In the genomic region with DNA sequence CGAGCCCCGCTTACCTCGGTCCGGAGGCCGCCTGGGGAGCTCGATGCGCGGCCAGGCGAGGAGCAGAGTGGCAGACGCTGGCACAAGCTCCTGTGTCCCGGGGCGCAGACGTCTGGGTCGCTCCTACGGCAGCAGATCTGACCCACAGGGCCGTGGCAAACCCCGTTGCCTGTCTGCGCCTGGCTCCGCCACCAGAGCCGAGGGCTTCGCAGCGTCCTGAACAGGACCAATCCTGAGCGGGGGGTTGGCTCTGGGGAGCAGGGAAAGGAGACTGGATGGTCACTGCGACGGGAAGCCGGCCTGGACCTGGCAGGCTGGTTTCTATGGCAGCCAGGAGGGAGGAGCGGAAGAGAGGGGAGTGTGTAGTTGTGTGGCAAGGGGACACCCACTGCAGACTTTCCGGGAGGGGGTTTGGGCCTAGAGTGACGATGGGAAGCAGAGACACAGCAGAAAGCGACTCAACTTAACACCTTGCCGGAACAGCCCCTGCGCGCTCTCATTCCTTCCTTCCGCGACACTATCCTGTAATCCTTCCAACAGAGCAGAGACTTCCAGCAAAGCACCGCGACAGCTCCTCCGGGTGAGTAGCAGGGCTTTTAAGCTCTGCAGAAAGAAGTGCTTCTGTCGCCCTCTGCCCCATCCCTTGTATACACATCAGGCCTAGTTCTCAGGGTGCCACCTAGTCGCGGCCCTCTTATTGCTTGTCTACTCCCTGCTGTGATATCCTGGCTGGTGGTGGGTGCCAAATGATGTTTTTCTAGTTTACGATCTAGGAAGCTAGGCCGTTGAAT, we compare ENCODE assay signal across 7 mouse cellular contexts. TPM values are rescaled to one million over a fixed set of nuclear protein-coding genes. Genes with fewer than 3 reads are reported as not detected.
DNase-seq lines count a peak whose midpoint lies in the region; ATAC-seq and TF ChIP-seq lines count a peak whose summit lies in the region.

Gene Nim1k (minus strand): TSS at position 202 of the 791 bp plus-strand sequence.

- H3K36me3 ChIP-seq in heart, embryonic 11.5 days (ENCODE audit: control insufficient read depth, insufficient read depth, low read length) = no peaks in the 10 kb centered on the region
- H3K36me3 ChIP-seq in kidney, embryonic 14.5 days (ENCODE audit: control insufficient read depth, insufficient read depth, low read length) = 0 out of 2 replicates have a peak, but pooled peaks cover under 1% of the 10 kb centered on the region
- peaks cover under 1% of the 10 kb centered on the region; the same call in 1 of the 2 replicates for H3K36me3 ChIP-seq in midbrain, postnatal 0 days (ENCODE audit: insufficient read depth, low read length)

- peak; percentile 91 for ATAC-seq in heart, embryonic 11.5 days (replicated peaks; ENCODE audit: insufficient number of reproducible peaks, low FRiP score, low TSS enrichment)
- ATAC-seq in kidney, embryonic 14.5 days (ENCODE audit: low FRiP score, low TSS enrichment) = peak; percentile 98
- ATAC-seq in midbrain, postnatal 0 days (ENCODE audit: low FRiP score) = peak; percentile 95

- H3K9ac ChIP-seq in heart, embryonic 11.5 days (ENCODE audit: low read depth, low read length) = peak within 1 kb of the TSS; percentile 52
- peak within 1 kb of the TSS; percentile 65 for H3K9ac ChIP-seq in kidney, embryonic 14.5 days (ENCODE audit: low read depth, low read length)
- peak within 1 kb of the TSS; percentile 87 for H3K9ac ChIP-seq in midbrain, postnatal 0 days (replicated peaks; ENCODE audit: low read length, poor library complexity, severe bottlenecking)

- H3K27ac ChIP-seq in bone marrow macrophage, adult 2 months (ENCODE audit: insufficient read depth, low read depth, low read length) = no peak within 1 kb of the TSS
- H3K27ac ChIP-seq in embryonic fibroblast, embryonic 13.5 days (ENCODE audit: insufficient read depth, low read length) = no peak within 1 kb of the TSS
- H3K27ac ChIP-seq in heart, embryonic 11.5 days (ENCODE audit: low read depth, low read length) = peak within 1 kb of the TSS; percentile 15; the same call in 1 of the 2 replicates
- peak within 1 kb of the TSS; percentile 20; the same call in 1 of the 2 replicates for H3K27ac ChIP-seq in kidney, embryonic 14.5 days (ENCODE audit: low read depth, low read length)
- H3K27ac ChIP-seq in midbrain, postnatal 0 days (ENCODE audit: low read depth, low read length) = peak within 1 kb of the TSS; percentile 86

- DNase-seq in liver = peak; percentile 62
- peak; percentile 95 for DNase-seq in midbrain, postnatal 0 days (ENCODE audit: low spot score)
- peak; percentile 22 to 28 for DNase-seq in spleen, postnatal 36 days (ENCODE audit: low spot score in 2 of 2)

- H3K27me3 ChIP-seq in heart, embryonic 11.5 days (ENCODE audit: control insufficient read depth, insufficient read depth, low read length) = no peaks in the 10 kb centered on the region
- H3K27me3 ChIP-seq in kidney, embryonic 14.5 days (ENCODE audit: control insufficient read depth, insufficient read depth, low read length) = no peaks in the 10 kb centered on the region
- H3K27me3 ChIP-seq in midbrain, postnatal 0 days (ENCODE audit: insufficient read depth, low read length) = no peaks in the 10 kb centered on the region

- H3K9me3 ChIP-seq in heart, embryonic 11.5 days (replicated peaks; ENCODE audit: control insufficient read depth, low read length) = no peaks in the 10 kb centered on the region
- no peaks in the 10 kb centered on the region for H3K9me3 ChIP-seq in kidney, embryonic 14.5 days (ENCODE audit: control insufficient read depth, low read length)
- no peaks in the 10 kb centered on the region for H3K9me3 ChIP-seq in midbrain, postnatal 0 days (ENCODE audit: low read length)

- no peak for TF ChIP-seq CTCF in bone marrow macrophage, adult 2 months (IDR thresholded peaks at IDR 0.05; ENCODE audit: low read depth, low read length)
- TF ChIP-seq CTCF in embryonic fibroblast, embryonic 13.5 days (IDR thresholded peaks at IDR 0.05; ENCODE audit: borderline replicate concordance, insufficient read depth, low read length) = no peak
- peak; percentile 12; the same call in 1 of the 2 replicates for TF ChIP-seq CTCF in midbrain, postnatal 0 days (IDR thresholded peaks at IDR 0.05)

- whole genome bisulfite sequencing in heart, embryonic 11.5 days (ENCODE audit: insufficient replicate concordance) = 2% methylated on average over 43 of the region's 43 CpGs
- WGBS in kidney, embryonic 14.5 days = under 1% methylated on average over 43 of the region's 43 CpGs
- 1% methylated on average over 42 of the region's 43 CpGs for WGBS in midbrain, postnatal 0 days

- H3K4me2 ChIP-seq in heart, embryonic 11.5 days = peak within 1 kb of the TSS; percentile 73
- H3K4me2 ChIP-seq in kidney, embryonic 14.5 days (replicated peaks; ENCODE audit: low read depth, low read length) = peak within 1 kb of the TSS; percentile 95
- peak within 1 kb of the TSS; percentile 89 for H3K4me2 ChIP-seq in midbrain, postnatal 0 days (ENCODE audit: low read depth, low read length, poor library complexity, severe bottlenecking)

- TF ChIP-seq POLR2A in bone marrow macrophage, adult 2 months (IDR thresholded peaks at IDR 0.05; ENCODE audit: borderline replicate concordance, low read depth, low read length) = no peak
- TF ChIP-seq POLR2A in embryonic fibroblast, embryonic 13.5 days (IDR thresholded peaks at IDR 0.05; ENCODE audit: low read depth, low read length) = peak; percentile 80

- peaks cover 17% of the 10 kb centered on the region for H3K4me1 ChIP-seq in bone marrow macrophage, adult 2 months (ENCODE audit: control insufficient read depth, insufficient read depth, low read length)
- H3K4me1 ChIP-seq in embryonic fibroblast, embryonic 13.5 days (ENCODE audit: control insufficient read depth, insufficient read depth, low read length) = no peaks in the 10 kb centered on the region
- peaks cover 3% of the 10 kb centered on the region; the same call in 1 of the 2 replicates for H3K4me1 ChIP-seq in heart, embryonic 11.5 days (ENCODE audit: control insufficient read depth, insufficient read depth, low read length)
- H3K4me1 ChIP-seq in kidney, embryonic 14.5 days (ENCODE audit: control insufficient read depth, insufficient read depth, low read length) = peaks cover 7% of the 10 kb centered on the region; the same call in 1 of the 2 replicates
- H3K4me1 ChIP-seq in midbrain, postnatal 0 days (ENCODE audit: insufficient read depth, low read length) = peaks cover 8% of the 10 kb centered on the region; the same call in 1 of the 2 replicates

- peak within 1 kb of the TSS; percentile 39 for H3K4me3 ChIP-seq in bone marrow macrophage, adult 2 months (ENCODE audit: insufficient read depth, low read length)
- peak within 1 kb of the TSS; percentile 44 for H3K4me3 ChIP-seq in embryonic fibroblast, embryonic 13.5 days (ENCODE audit: insufficient read depth, low read length)
- peak within 1 kb of the TSS; percentile 60 for H3K4me3 ChIP-seq in heart, embryonic 11.5 days (ENCODE audit: low read depth, low read length)
- peak within 1 kb of the TSS; percentile 59 for H3K4me3 ChIP-seq in kidney, embryonic 14.5 days (ENCODE audit: low read length)
- H3K4me3 ChIP-seq in midbrain, postnatal 0 days (ENCODE audit: low read depth, low read length) = peak within 1 kb of the TSS; percentile 77

RNA-seq across cellular contexts. Expression of gene Nim1k, which starts in this region (rescaled TPM):
- polyA plus RNA-seq in bone marrow macrophage, adult 2 months (2012; ENCODE audit: insufficient read depth, insufficient read length, missing spikeins) = 0.55 and 1.0 TPM in 2 replicates
- polyA plus RNA-seq in embryonic fibroblast, embryonic 13.5 days (2011; ENCODE audit: insufficient read length, low read depth, missing spikeins) = 1.3 and 1.9 TPM in 2 replicates
- polyA plus RNA-seq in heart, embryonic 11.5 days (2014; fragmentation: Nextera tagmentation; extraction: Ambion mirVana) = 0.73 and 1.0 TPM in 2 replicates
- polyA plus RNA-seq in kidney, embryonic 14.5 days (2014; fragmentation: Nextera tagmentation; extraction: Ambion mirVana) = 0.74 and 1.1 TPM in 2 replicates
- 9.5 and 10.3 TPM in 2 replicates for total RNA-seq in midbrain, postnatal 0 days (2014; rRNA removed)
- polyA plus RNA-seq in midbrain, postnatal 0 days (2015; fragmentation: Nextera tagmentation; extraction: Ambion mirVana) = 8.6 and 8.7 TPM in 2 replicates

Comparison
In these comparisons a context has a peak if more than half of its experiments do, and no peak if none do; other contexts are left out.
1. H3K27ac ChIP-seq: peak in heart, embryonic 11.5 days (single experiment), kidney, embryonic 14.5 days (single experiment) and midbrain, postnatal 0 days (single experiment); none in bone marrow macrophage, adult 2 months (single experiment) and embryonic fibroblast, embryonic 13.5 days (single experiment).
2. DNase-seq: peak in every context shown above with its lines; median percentile 95 in midbrain, postnatal 0 days; 62 in liver; 25 in spleen, postnatal 36 days.
3. Peak in every context shown above with its lines, with median percentiles within 50 percentile points of each other: H3K4me3 ChIP-seq, ATAC-seq, H3K4me2 ChIP-seq and H3K9ac ChIP-seq.